Mouse (Mus musculus) liver (tissue): ENCODE measurements around the gene Carns1.

ENCODE experiments used
- DNase-seq: peaks from one replicate; pipeline ENCODE4 v3.0.0-alpha.2; 2020; ENCODE audit warnings: mixed read lengths

Carns1 gene

DNA sequence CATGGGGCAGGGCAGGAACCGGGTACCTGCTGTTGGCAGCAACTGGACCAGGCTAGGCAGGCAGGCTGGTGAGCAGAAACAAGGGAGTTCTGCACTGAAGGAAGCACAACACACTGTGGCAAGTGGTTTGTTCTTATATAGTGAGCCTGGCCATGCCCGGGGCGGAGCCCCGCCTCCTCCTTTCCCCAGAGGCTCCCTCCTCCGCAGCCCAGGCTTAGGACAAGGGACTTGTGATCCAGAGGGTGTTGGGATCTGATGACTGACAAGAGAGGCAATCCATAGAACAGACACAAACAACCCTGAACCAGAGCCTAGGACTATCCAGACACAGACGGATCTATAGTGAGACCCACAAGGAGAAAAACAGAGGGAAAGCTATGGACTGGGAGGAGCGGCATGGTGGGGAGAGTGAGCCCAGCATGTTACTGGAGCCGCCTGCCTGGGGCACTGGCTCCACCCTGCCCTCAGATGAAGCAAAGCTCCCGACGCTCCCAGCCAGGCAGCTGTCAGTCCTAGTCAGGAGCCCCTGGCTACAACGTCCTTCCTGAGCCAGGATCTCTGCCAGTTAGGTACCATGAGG, at the start of gene Carns1:
TSS of gene Carns1 (minus strand) at position 112 of the 580 bp plus-strand sequence.
- DNase-seq, result no peak

DNA sequence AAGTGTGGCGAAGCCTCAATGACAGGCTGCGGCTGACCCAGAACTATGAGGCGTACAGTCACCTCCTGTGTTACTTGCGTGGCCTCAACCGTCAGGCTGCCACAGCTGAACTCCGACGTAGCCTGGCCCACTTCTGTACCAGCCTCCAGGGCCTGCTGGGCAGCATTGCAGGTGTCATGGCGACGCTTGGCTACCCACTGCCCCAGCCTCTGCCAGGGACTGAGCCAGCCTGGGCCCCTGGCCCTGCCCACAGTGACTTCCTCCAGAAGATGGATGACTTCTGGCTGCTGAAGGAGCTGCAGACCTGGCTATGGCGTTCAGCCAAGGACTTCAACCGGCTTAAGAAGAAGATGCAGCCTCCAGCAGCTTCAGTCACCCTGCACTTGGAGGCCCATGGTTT, 46.9 kb upstream of the Carns1 start:
- no peak for DNase-seq

DNA sequence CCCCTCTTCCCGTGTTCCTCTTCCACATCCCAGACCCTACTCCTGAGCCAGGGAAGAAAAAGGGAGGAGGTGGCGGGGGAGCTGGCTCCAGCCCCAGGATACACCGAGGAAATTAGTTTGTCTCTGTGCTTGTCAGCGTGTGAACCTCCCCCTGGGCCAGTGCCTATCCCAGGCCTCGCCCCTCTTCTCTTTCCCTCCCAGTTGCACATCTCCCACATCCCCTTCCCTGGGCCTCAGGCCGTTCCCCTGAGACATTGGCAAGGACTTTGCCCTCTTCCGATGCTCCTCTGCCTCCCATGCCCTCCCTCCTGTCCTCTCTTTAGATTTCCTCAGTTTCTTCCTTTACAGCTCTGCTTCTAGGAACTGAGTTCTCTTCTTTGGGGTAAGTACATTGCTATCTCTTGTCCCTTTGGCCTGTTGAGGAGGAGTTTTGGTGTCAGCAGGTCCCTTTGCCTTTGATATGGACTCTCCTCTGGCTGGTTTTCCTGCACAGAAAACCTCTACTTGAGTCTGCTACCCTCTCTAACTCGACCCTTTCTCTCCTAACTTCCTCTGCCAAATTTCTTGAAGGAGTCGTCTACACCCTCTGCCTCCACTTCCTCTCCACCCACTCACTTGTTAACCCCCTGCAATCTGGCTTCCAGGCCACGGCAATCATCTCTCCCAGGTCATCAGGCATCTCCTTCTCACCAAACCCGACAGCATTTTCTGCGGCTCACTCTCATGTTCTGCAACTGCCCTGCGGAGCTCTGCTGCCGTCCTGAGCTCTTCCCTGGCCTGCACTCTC, 45.9 kb upstream of the Carns1 start:
- peak; percentile 30 for DNase-seq

DNA sequence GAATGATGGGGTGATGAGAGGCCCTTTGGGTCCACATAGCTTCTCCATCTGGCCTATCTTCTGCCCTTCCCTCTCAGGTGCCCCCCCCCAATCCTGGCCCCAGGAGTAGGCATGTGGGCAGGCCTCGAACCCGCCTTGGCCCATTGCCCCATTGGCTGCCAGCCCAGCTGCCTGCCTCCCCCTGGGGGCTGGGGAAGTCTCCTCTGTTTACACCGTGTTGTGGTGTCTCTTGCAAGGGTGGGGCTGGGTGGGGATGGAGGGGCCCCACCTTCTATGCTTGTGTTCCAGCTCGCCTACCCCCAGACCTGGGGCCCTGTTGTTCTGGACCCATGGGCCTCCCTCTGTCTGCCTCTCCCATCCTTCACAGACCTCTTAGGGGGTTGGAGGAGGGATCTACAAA, 45.1 kb upstream of the Carns1 start:
- DNase-seq, result no peak

DNA sequence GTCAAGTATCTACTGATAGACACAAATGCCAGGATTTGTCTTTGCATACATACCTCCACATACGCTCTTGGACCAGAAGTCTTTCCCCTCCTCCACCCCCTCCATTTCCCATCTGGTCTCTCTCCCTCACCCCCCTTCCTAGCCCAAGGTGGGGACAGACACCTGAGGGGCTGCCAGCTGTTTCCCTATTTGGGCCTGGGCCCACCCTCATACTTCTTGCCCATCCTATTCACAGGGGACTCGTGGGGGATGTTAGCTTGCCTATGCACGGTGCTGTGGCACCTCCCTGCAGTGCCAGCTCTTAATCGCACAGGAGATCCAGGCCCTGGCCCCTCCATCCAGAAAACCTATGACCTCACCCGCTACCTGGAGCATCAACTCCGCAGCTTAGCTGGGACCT, 44.7 kb upstream of the Carns1 start:
- DNase-seq, result no peak

DNA sequence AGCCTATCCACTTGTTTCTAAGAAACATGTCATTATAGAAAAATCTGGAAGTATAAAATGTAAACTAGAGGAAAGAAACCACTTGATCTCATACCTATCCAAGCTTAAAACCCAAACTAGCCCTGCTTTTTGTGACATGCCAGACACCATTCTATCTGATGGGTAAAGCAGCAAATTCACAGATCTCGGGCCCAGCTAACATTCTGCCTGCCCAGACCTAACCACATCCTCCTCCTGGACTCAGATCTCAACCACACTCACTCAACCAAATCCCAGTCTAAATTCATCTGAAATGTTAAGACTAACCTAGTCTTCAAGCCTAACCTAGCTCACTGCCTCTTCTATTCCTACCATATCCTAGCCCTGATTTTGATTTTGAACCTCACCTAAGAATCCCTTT, 43.5 kb upstream of the Carns1 start:
- DNase-seq, result no peak

GRCm38 (mm10) chr19:4218293-4218692, 43.0 kb upstream of the Carns1 start:
- DNase-seq, result no peak

- no peak for DNase-seq
These were observed 42.6 kb upstream of the Carns1 start for GRCm38 (mm10) chr19:4217855-4218254.

DNA sequence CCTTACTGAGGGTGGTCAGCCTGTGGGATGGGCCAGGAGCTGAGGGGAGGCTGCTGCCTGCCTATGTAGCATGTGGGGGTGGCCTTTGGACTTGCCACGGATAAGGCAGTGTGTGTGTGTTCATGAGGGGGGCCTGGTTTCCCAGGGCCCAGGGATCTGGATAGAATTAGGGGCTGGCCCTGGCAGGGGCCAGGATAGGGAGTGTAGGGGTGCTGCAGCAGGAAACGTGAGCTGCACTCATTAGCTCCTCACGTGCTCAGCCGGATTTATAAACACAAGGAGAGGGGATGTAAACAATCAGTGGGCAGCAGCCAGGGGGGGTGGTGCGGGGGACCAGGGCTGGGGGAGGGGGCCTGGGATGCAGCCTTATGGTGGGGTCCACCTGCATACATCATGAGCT, 41.9 kb upstream of the Carns1 start:
- DNase-seq, result no peak

DNA sequence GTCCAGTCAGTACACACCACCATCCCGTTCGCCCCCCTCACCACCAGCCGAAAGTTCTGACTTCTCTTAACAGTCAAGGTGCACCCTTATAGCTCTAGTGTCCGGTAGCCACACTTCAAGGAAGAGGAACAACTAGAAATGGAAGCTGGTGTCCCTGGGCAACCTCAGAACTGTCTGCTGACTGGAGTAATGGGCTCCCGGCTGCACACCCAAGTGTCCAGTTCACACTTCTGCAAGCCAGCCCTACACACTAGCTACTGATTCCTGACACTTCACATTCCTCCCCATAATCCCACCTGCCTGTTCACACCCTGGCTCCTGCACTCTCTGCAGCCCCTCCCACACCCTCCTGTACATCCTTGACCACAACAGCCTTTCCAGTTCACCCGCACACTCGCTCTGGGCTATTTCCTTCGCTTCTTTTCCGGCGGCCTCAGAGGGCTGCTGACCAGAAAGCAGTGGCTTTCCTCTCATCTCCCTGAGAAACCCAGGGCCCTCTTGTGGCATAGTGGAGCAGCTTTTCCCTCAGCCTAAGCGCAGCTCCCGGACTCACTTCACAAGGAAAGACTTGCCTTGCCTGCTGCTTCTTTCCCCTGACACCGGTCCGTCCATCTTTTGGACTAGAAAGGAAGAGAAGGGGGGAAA, 40.9 kb upstream of the Carns1 start:
- DNase-seq, result no peak

GRCm38 (mm10) chr19:4215451-4215840, 40.2 kb upstream of the Carns1 start:
- DNase-seq, result no peak

DNA sequence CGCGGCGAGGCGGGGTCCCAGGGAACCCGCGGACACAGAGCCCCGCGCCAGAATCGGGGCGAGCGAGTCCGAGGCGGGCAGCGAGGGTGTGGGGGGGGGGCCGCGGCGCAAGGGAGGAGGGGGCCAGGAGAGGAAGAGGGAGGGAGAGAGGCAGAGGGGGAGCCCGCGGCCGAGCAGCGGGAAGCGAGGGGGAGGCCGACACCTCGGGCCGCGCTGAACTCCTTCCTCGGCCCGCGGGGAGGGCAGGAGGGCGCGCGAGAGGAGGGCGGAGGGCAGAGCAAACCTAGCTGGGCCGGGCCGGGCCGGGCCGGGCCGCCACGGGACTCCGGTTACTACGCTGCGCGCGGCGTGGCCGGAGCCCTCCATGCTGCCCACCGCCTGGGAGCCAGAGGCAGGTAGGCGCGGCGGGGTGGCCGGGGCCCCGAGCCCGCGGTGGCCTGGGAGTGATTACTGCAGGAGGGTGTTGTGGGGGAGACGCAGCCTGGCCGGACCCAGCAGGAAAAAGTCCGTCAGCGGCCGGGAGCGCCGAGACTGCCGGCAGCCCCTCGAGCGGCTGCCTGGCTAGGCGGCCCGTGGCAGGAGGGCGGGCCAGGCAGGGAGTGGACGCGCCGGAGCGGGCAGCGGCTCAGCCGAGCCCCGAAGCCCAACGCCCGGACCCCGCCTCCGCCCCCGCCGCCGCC, 39.6 kb upstream of the Carns1 start:
- peak; percentile 33 for DNase-seq

DNA sequence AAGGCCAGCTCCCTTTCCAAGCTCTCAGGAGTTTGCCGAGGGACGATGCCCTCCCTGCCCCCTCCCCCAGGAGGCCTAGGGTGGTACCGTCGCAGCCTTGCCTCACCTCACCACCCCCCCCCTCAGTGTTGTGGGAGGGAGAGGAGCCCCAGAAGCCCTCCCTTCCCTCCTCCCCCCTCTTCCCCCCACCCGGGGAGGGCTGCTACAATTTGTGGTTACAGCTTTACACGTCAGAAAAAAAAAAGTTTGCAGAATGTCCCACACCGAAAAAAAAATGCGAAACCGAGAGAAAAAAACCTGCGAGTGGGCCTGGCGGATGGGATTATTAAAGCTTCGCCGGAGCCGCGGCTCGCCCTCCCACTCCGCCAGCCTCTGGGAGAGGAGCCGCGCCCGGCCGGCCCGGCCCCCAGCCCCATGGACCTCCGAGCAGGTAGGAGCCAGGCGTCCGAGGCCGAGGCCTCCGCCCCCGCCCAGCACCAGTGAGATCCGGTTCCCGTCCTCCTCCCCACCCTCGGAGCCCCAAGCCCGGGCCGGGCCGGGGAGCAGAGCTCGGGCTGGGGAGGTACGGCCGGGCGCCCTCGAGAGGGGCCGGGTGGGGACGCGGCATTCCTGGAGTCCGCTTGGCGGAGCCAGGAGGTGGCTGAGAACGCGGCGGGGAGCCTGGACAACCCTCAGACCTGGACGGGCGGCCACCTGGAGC, 38.9 kb upstream of the Carns1 start, which contains the start of the genes Clcf1 and AC109138.7:
TSS of gene Clcf1 (plus strand) at position 168 of the 700 bp plus-strand sequence.
TSS of gene AC109138.7 (plus strand) at position 287 of the 700 bp plus-strand sequence.
- peak; percentile 38 for DNase-seq

DNA sequence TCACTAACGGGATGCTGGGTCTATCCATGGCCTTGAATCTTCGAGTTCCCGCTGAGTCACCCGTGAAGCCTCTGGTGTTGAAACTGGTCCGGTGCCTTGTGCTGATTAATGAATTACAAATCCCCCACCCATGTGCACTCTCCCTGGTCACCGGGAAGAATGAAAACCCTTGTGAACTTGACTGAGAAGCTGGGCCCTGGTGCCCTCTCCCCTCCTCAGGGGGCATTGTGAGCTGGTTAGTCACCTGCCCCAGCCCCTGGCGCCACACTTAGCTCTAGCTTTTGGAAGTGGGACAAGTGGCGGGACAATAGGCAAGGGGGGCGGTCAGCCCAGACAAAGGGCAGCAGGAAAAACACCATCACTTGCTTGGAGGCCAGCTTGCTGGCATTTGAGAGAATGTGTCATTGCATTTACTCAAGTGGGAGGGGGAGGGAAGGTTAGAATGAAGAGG, 38.3 kb upstream of the Carns1 start:
- DNase-seq, result no peak

DNA sequence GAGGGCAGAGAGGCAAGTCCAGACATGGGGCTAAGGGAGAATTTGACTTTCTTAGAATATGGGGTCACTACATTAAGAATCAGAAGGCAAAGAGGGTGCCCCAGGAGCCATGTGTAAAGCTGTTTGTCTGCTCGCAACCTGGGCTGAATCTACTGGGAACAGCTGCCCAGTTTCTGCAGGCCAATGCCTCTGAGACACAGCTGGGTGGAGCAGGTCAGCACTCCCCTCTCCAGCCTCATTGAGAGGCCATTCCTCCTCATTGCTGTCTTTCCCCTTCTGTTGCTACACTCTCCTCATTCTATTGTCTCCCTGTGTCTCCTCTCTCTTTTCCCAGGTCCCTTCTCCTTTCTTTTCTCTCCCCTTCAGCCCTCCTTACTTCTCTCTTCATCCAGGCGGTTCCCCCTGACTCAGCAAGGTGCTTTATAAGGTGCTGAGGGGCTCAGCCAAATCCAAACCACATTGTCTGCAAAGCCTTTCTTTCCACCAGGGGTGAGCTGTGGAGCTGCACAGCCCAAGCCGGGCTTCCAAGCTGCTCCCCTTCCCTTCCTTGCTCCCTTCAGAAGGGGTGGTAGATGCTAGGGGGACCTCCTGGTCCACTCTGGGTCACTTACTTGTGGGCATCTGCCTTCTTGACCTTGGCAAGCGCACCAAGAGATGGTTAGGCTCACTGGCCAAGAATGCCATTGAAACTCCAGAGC, 36.8 kb upstream of the Carns1 start:
- no peak for DNase-seq

- no peak for DNase-seq
These were observed 33.3 kb upstream of the Carns1 start for GRCm38 (mm10) chr19:4208563-4208962.

DNA sequence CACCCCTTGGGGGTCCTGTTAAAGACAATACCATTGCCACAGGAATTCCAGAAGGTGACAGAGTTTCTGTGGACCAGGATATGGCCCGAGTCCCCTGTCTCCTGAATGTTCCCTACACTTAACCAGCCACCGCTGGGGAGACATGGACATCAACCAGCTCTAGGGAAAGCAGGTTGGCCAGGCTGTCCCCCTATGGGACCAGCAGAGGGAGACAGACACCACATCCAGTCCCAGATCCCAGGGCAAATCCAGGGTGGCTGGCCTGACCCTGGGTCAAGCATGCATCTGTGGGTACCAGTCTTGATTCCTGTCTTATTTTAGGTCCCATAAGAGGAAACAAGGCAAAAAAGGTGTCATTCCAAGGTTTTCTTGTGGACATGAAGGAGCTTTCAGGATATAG, 31.7 kb upstream of the Carns1 start:
- peak; percentile 66 for DNase-seq

DNA sequence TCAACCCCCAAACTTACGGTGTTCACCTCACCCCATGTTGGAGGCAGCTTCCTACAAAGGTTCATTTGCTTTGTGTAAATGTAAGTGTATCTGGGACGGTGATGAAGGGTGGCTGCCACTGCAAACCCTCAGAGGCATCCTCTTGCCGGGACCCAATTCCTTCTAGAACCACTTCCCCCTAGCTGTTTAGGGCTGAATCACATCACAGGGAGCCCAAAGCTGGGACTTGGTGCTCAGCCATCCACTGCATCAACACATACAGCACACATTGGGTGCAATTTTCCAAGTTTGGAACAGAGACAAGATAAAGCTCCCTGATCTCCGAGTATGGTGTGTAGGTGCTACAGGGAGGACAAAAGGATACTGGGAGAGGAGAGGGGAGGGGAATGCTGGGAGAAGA, 29.6 kb upstream of the Carns1 start:
- DNase-seq, result no peak

DNA sequence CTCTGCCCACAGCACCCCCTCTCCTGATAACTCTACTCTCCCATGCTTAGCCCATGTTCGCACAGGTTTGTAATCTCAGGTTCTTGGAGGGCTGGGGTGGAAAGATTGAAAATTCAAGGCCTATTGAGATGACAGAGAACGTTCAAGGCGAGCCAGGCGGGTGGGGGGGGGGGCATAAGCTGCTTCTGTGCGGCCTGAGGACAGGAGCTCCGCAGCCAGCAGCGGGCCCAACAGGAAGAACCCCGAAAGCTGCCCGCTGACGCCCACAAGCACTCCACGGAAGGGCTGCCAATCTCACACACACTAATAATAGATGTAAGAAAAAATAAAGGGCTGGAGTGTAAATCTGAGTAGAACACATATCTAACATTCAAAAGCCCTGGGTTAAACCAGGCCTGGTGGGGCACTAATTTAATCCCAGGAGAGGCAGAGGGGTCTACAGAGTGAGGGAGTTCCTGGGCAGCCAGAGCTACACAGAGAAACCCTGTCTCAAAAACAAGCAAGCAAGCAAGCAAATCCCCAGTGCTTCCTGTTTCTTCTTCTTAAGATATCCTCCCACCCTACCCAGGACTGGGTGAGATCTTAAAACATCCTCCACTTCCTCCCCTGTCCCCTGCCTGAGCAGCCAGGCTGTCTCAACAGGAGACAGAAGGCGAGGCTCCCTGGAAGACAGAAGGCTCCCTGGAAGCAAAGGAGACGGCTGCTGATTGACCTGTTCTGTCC, 28.5 kb upstream of the Carns1 start:
- no peak for DNase-seq

DNA sequence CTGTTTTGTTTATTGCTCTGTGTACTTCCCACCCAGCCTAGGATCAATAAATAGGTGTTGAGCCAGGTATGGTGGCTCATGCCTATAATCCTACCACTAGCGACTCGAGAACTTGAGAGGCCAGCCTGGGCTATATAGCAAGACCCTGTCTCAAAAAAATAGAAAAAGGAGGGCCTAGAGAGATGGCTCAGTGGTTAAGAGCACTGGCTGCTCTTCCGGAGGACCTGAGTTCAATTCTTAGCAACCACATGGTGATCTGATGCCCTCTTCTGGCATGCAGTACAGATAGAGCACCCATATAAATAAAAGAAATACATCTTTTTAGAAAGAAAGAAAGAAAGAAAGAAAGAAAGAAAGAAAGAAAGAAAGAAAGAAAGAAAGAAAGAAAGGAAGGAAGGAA, 27.9 kb upstream of the Carns1 start:
- no peak for DNase-seq

- no peak for DNase-seq
These were observed 26.9 kb upstream of the Carns1 start for GRCm38 (mm10) chr19:4202149-4202548.
